Mouse (Mus musculus) midbrain, embryonic 11.5 days (tissue): Measurements from ENCODE around the gene Snd1. TPM values are rescaled to one million over a fixed set of nuclear protein-coding genes. Genes with fewer than 3 reads are reported as not detected.

Experiments used
- ATAC-seq: fragments of 200-750 bp; cut with Nextera tagmentation; 2 replicates; pipeline ENCODE4 v1.8.0; 2017; ENCODE audit warnings: moderate TSS enrichment, moderate library complexity; ENCODE audit not compliant: low FRiP score
- DNase-seq: peaks from one replicate; pipeline ENCODE4 v3.0.0; 2015; ENCODE audit warnings: low spot score; ENCODE audit errors: missing footprints
- H3K27ac ChIP-seq: fragments of 300-500 bp; sonication (generic); 2 replicates; pipeline ENCODE4 v1.5.1; 2014; ENCODE audit warnings: low read depth, low read length
- H3K27me3 ChIP-seq: fragments of 300-500 bp; sonication (generic); 2 replicates; pipeline ENCODE4 v1.6.1; 2014; ENCODE audit warnings: mild to moderate bottlenecking, low read length, moderate library complexity, mixed read lengths; ENCODE audit not compliant: control insufficient read depth, insufficient read depth
- H3K36me3 ChIP-seq: fragments of 300-500 bp; sonication (generic); 2 replicates; pipeline ENCODE4 v1.6.1; 2014; ENCODE audit warnings: mild to moderate bottlenecking, low read length, moderate library complexity, mixed read lengths; ENCODE audit not compliant: control insufficient read depth, insufficient read depth
- H3K4me1 ChIP-seq: fragments of 300-500 bp; sonication (generic); 2 replicates; pipeline ENCODE4 v1.6.1; 2014; ENCODE audit warnings: low read length; ENCODE audit not compliant: control insufficient read depth, insufficient read depth
- H3K4me2 ChIP-seq: fragments of 300-500 bp; sonication (generic); 2 replicates; pipeline ENCODE4 v1.6.1; 2014; ENCODE audit warnings: mild to moderate bottlenecking, moderate library complexity
- H3K4me3 ChIP-seq: fragments of 300-500 bp; sonication (generic); 2 replicates; pipeline ENCODE4 v1.5.1; 2014; ENCODE audit warnings: low read depth, low read length
- H3K9ac ChIP-seq: fragments of 300-500 bp; sonication (generic); 2 replicates; pipeline ENCODE4 v1.6.1; 2014; ENCODE audit warnings: low read length
- H3K9me3 ChIP-seq: fragments of 300-500 bp; sonication (generic); 2 replicates; pipeline ENCODE4 v1.6.1; 2016; ENCODE audit warnings: low read length; ENCODE audit not compliant: control insufficient read depth
- WGBS: fragments of 180-500 bp; shearing (Covaris S2); extraction: QIAGEN DNeasy Blood & Tissue Kit; methylation state at CpG from one replicate; pipeline ENCODE4 v1.1.7; 2014; 5-methylcytosine and 5-hydroxymethylcytosine counted together
- polyA plus RNA-seq: library from polyadenylated mRNA; unstranded; fragments of >200 nt; fragmentation: Nextera tagmentation; extraction: Ambion mirVana; gene quantifications from 2 replicates; pipeline ENCODE4 v1.2.1, GENCODE M21; 2014

Gene Snd1
- polyA plus RNA-seq, 1 experiment from 2014 or later, result 88.9 TPM

- no peaks in the 10 kb centered on the region for H3K27me3 ChIP-seq
- no peaks in the 10 kb centered on the region for H3K9me3 ChIP-seq
- no peak overlapping the region for H3K4me3 ChIP-seq
- WGBS, result 85% methylated on average over 6 of the region's 6 CpGs
- H3K4me1 ChIP-seq, result peaks cover 12% of the 10 kb centered on the region; the same call in 1 of the 2 replicates
- DNase-seq (no peak), ATAC-seq (no peak)
- H3K27ac ChIP-seq, result no peak overlapping the region
- H3K9ac ChIP-seq, result no peak overlapping the region
- no peaks in the 10 kb centered on the region for H3K36me3 ChIP-seq
- H3K4me2 ChIP-seq, result no peak overlapping the region
Observed at GRCm38 (mm10) chr6:28567978-28568377, 93.0 kb downstream of the Snd1 start.

GRCm38 (mm10) chr6:28571946-28572345, 97.0 kb downstream of the Snd1 start:
- WGBS, result 89% methylated on average over 2 of the region's 2 CpGs
- no peak overlapping the region for H3K4me2 ChIP-seq
- H3K27ac ChIP-seq, result no peak overlapping the region
- H3K4me1 ChIP-seq, result peaks cover 20% of the 10 kb centered on the region
- no peak overlapping the region for H3K9ac ChIP-seq
- ATAC-seq, result no peak
- no peaks in the 10 kb centered on the region for H3K36me3 ChIP-seq
- H3K9me3 ChIP-seq, result no peaks in the 10 kb centered on the region
- no peak overlapping the region for H3K4me3 ChIP-seq
- H3K27me3 ChIP-seq, result no peaks in the 10 kb centered on the region
- DNase-seq, result no peak

- Histone ChIP-seq H3K9ac (no peak overlapping the region), H3K27ac (no peak overlapping the region), H3K4me1 (peaks cover 17% of the 10 kb centered on the region), H3K4me2 (no peak overlapping the region), H3K9me3 (no peaks in the 10 kb centered on the region), H3K4me3 (no peak overlapping the region), H3K36me3 (no peaks in the 10 kb centered on the region), H3K27me3 (no peaks in the 10 kb centered on the region)
- 62% methylated on average over 11 of the region's 11 CpGs for WGBS
- peak; percentile 82 for ATAC-seq
- no peak for DNase-seq
Observed at GRCm38 (mm10) chr6:28572991-28573759, 98.2 kb downstream of the Snd1 start.

- ATAC-seq, result no peak
- Histone ChIP-seq H3K4me3 (no peak overlapping the region), H3K27me3 (no peaks in the 10 kb centered on the region), H3K27ac (no peak overlapping the region), H3K9ac (no peak overlapping the region), H3K36me3 (no peaks in the 10 kb centered on the region), H3K9me3 (no peaks in the 10 kb centered on the region), H3K4me1 (peaks cover 12% of the 10 kb centered on the region), H3K4me2 (no peak overlapping the region)
- WGBS, result 62% methylated on average over 14 of the region's 14 CpGs
- DNase-seq, result no peak
Observed at GRCm38 (mm10) chr6:28576356-28577264, 101.7 kb downstream of the Snd1 start.

- Histone ChIP-seq H3K9ac (no peak overlapping the region), H3K4me1 (no peaks in the 10 kb centered on the region), H3K4me2 (no peak overlapping the region), H3K9me3 (no peaks in the 10 kb centered on the region), H3K4me3 (no peak overlapping the region), H3K27ac (no peak overlapping the region), H3K36me3 (no peaks in the 10 kb centered on the region), H3K27me3 (no peaks in the 10 kb centered on the region)
- ATAC-seq (no peak), DNase-seq (no peak)
- 93% methylated on average over 3 of the region's 3 CpGs for WGBS
Observed at GRCm38 (mm10) chr6:28582847-28583246, 107.9 kb downstream of the Snd1 start.

GRCm38 (mm10) chr6:28583399-28583798, 108.5 kb downstream of the Snd1 start:
- Histone ChIP-seq H3K4me1 (no peaks in the 10 kb centered on the region), H3K27me3 (no peaks in the 10 kb centered on the region), H3K9me3 (no peaks in the 10 kb centered on the region), H3K27ac (no peak overlapping the region), H3K4me2 (no peak overlapping the region), H3K9ac (no peak overlapping the region), H3K36me3 (no peaks in the 10 kb centered on the region), H3K4me3 (no peak overlapping the region)
- 95% methylated on average over 2 of the region's 2 CpGs for WGBS
- ATAC-seq (no peak), DNase-seq (no peak)

- DNase-seq (no peak), ATAC-seq (no peak)
- WGBS, result 93% methylated on average over 3 of the region's 3 CpGs
- Histone ChIP-seq H3K4me2 (no peak overlapping the region), H3K9ac (no peak overlapping the region), H3K4me3 (no peak overlapping the region), H3K9me3 (no peaks in the 10 kb centered on the region), H3K27me3 (no peaks in the 10 kb centered on the region), H3K27ac (no peak overlapping the region), H3K4me1 (no peaks in the 10 kb centered on the region), H3K36me3 (no peaks in the 10 kb centered on the region)
Observed at GRCm38 (mm10) chr6:28586806-28587205, 111.9 kb downstream of the Snd1 start.

- Histone ChIP-seq H3K4me2 (no peak overlapping the region), H3K9me3 (no peaks in the 10 kb centered on the region), H3K36me3 (no peaks in the 10 kb centered on the region), H3K9ac (no peak overlapping the region), H3K4me1 (no peaks in the 10 kb centered on the region), H3K27me3 (no peaks in the 10 kb centered on the region), H3K27ac (no peak overlapping the region), H3K4me3 (no peak overlapping the region)
- ATAC-seq (no peak), DNase-seq (no peak)
- WGBS, result 93% methylated on average over 5 of the region's 5 CpGs
Observed at GRCm38 (mm10) chr6:28588494-28589171, 113.7 kb downstream of the Snd1 start.
